Mouse (Mus musculus): ENCODE measurements at regions not wholly inside any gene's neighbourhood (a gene's known extent, or its start where the extent isn't known, plus 50 kb on each side); places are given as distances from the start of the nearest gene placed in this dataset.

- WGBS: 1% methylated on average over 11 of the region's 11 CpGs
- TF ChIP-seq EP300 (IDR thresholded peaks at IDR 0.05; ENCODE audit: low read depth) (no peak), CTCF (IDR thresholded peaks at IDR 0.05; ENCODE audit: low read depth) (peak; percentile 57)
- Histone ChIP-seq H3K4me3 (ENCODE audit: low read depth, low read length) (no peak overlapping the region), H3K27ac (ENCODE audit: low read depth) (no peak overlapping the region), H3K27me3 (ENCODE audit: control insufficient read depth, insufficient read depth, low read length) (peaks cover 98% of the 10 kb centered on the region), H3K4me2 (ENCODE audit: low read depth, low read length) (no peak overlapping the region), H3K9ac (replicated peaks; ENCODE audit: low read depth, low read length) (no peak overlapping the region), H3K4me1 (ENCODE audit: control insufficient read depth, insufficient read depth) (peaks cover 9% of the 10 kb centered on the region; the same call in 1 of the 2 replicates), H3K36me3 (replicated peaks; ENCODE audit: control insufficient read depth, insufficient read depth, low read length) (no peaks in the 10 kb centered on the region), H3K9me3 (replicated peaks; ENCODE audit: control insufficient read depth, low read length) (0 out of 2 replicates have a peak, but pooled peaks cover 3% of the 10 kb centered on the region)
- DNase-seq (ENCODE audit: low spot score) (peak; percentile 16), ATAC-seq (ENCODE audit: insufficient read depth, low read depth) (peak; percentile 49; the same call in 1 of the 2 replicates)
These were observed 221.2 kb downstream of the Mef2c start for GRCm38 (mm10) chr13:83724995-83725394.

GRCm38 (mm10) chr13:83725831-83726230, 222.0 kb downstream of the Mef2c start:
- ATAC-seq (ENCODE audit: insufficient read depth, low read depth) (no peak), DNase-seq (ENCODE audit: low spot score) (peak; percentile 5)
- Histone ChIP-seq H3K27ac (ENCODE audit: low read depth) (no peak overlapping the region), H3K4me3 (ENCODE audit: low read depth, low read length) (no peak overlapping the region), H3K27me3 (ENCODE audit: control insufficient read depth, insufficient read depth, low read length) (peaks cover 98% of the 10 kb centered on the region), H3K9ac (replicated peaks; ENCODE audit: low read depth, low read length) (no peak overlapping the region), H3K36me3 (replicated peaks; ENCODE audit: control insufficient read depth, insufficient read depth, low read length) (no peaks in the 10 kb centered on the region), H3K4me1 (ENCODE audit: control insufficient read depth, insufficient read depth) (peaks cover 7% of the 10 kb centered on the region; the same call in 1 of the 2 replicates), H3K9me3 (replicated peaks; ENCODE audit: control insufficient read depth, low read length) (0 out of 2 replicates have a peak, but pooled peaks cover 3% of the 10 kb centered on the region), H3K4me2 (ENCODE audit: low read depth, low read length) (no peak overlapping the region)
- WGBS: 6% methylated on average over 13 of the region's 13 CpGs
- no peak for TF ChIP-seq CTCF (IDR thresholded peaks at IDR 0.05; ENCODE audit: low read depth)
- TF ChIP-seq EP300 (IDR thresholded peaks at IDR 0.05; ENCODE audit: low read depth): no peak

GRCm38 (mm10) chr13:83726346-83726975, 222.6 kb downstream of the Mef2c start:
- Histone ChIP-seq H3K9ac (replicated peaks; ENCODE audit: low read depth, low read length) (no peak overlapping the region), H3K27me3 (ENCODE audit: control insufficient read depth, insufficient read depth, low read length) (peaks cover 98% of the 10 kb centered on the region), H3K27ac (ENCODE audit: low read depth) (no peak overlapping the region), H3K36me3 (replicated peaks; ENCODE audit: control insufficient read depth, insufficient read depth, low read length) (no peaks in the 10 kb centered on the region), H3K4me2 (ENCODE audit: low read depth, low read length) (no peak overlapping the region), H3K9me3 (replicated peaks; ENCODE audit: control insufficient read depth, low read length) (0 out of 2 replicates have a peak, but pooled peaks cover 3% of the 10 kb centered on the region), H3K4me3 (ENCODE audit: low read depth, low read length) (peak overlapping the region; percentile 5; the same call in 1 of the 2 replicates), H3K4me1 (ENCODE audit: control insufficient read depth, insufficient read depth) (peaks cover 7% of the 10 kb centered on the region)
- no peak for TF ChIP-seq EP300 (IDR thresholded peaks at IDR 0.05; ENCODE audit: low read depth)
- no peak for TF ChIP-seq CTCF (IDR thresholded peaks at IDR 0.05; ENCODE audit: low read depth)
- WGBS: 8% methylated on average over 13 of the region's 13 CpGs
- no peak for ATAC-seq (ENCODE audit: insufficient read depth, low read depth)
- peak; percentile 6 for DNase-seq (ENCODE audit: low spot score)

- WGBS: 2% methylated on average over 37 of the region's 38 CpGs
- DNase-seq (ENCODE audit: low spot score): peak; percentile 4
- H3K36me3 ChIP-seq (replicated peaks; ENCODE audit: control insufficient read depth, insufficient read depth, low read length): no peaks in the 10 kb centered on the region
- no peak for ATAC-seq (ENCODE audit: insufficient read depth, low read depth)
- no peak overlapping the region for H3K9ac ChIP-seq (replicated peaks; ENCODE audit: low read depth, low read length)
- H3K4me2 ChIP-seq (ENCODE audit: low read depth, low read length): no peak overlapping the region
- H3K27ac ChIP-seq (ENCODE audit: low read depth): no peak overlapping the region
- 0 out of 2 replicates have a peak, but pooled peaks cover 3% of the 10 kb centered on the region for H3K9me3 ChIP-seq (replicated peaks; ENCODE audit: control insufficient read depth, low read length)
- H3K4me3 ChIP-seq (ENCODE audit: low read depth, low read length): peak overlapping the region; percentile 5; the same call in 1 of the 2 replicates
- peaks cover 9% of the 10 kb centered on the region for H3K4me1 ChIP-seq (ENCODE audit: control insufficient read depth, insufficient read depth)
- H3K27me3 ChIP-seq (ENCODE audit: control insufficient read depth, insufficient read depth, low read length): peaks cover 98% of the 10 kb centered on the region
- TF ChIP-seq EP300 (IDR thresholded peaks at IDR 0.05; ENCODE audit: low read depth) (no peak), CTCF (IDR thresholded peaks at IDR 0.05; ENCODE audit: low read depth) (no peak)
These were observed 223.4 kb downstream of the Mef2c start for GRCm38 (mm10) chr13:83727051-83727765.

GRCm38 (mm10) chr13:83727766-83728395, 224.0 kb downstream of the Mef2c start:
- Histone ChIP-seq H3K9ac (replicated peaks; ENCODE audit: low read depth, low read length) (no peak overlapping the region), H3K4me2 (ENCODE audit: low read depth, low read length) (no peak overlapping the region), H3K36me3 (replicated peaks; ENCODE audit: control insufficient read depth, insufficient read depth, low read length) (no peaks in the 10 kb centered on the region), H3K4me3 (ENCODE audit: low read depth, low read length) (no peak overlapping the region), H3K27me3 (ENCODE audit: control insufficient read depth, insufficient read depth, low read length) (peaks cover 98% of the 10 kb centered on the region), H3K9me3 (replicated peaks; ENCODE audit: control insufficient read depth, low read length) (0 out of 2 replicates have a peak, but pooled peaks cover 3% of the 10 kb centered on the region), H3K4me1 (ENCODE audit: control insufficient read depth, insufficient read depth) (peaks cover 9% of the 10 kb centered on the region), H3K27ac (ENCODE audit: low read depth) (no peak overlapping the region)
- TF ChIP-seq EP300 (IDR thresholded peaks at IDR 0.05; ENCODE audit: low read depth) (no peak), CTCF (IDR thresholded peaks at IDR 0.05; ENCODE audit: low read depth) (no peak)
- WGBS: 19% methylated on average over 9 of the region's 9 CpGs
- ATAC-seq (ENCODE audit: insufficient read depth, low read depth) (no peak), DNase-seq (ENCODE audit: low spot score) (peak; percentile 4)

Measured in heart, postnatal 0 days (tissue).